Mouse (Mus musculus) lung, postnatal 0 days (tissue): ENCODE measurements at regions not wholly inside any gene's neighbourhood (a gene's known extent, or its start where the extent isn't known, plus 50 kb on each side); places are given as distances from the start of the nearest gene placed in this dataset.

Experiments used
- ATAC-seq: fragments of 200-750 bp; cut with Nextera tagmentation; 2 replicates; pipeline ENCODE4 v1.8.0; 2017; ENCODE audit warnings: moderate library complexity
- DNase-seq: peaks from one replicate; pipeline ENCODE4 v3.0.0-alpha.2; 2016; ENCODE audit warnings: low spot score
- H3K27ac ChIP-seq: fragments of 300-500 bp; sonication (generic); 2 replicates; pipeline ENCODE4 v1.5.1; 2014; ENCODE audit warnings: antibody characterized with exemption, mild to moderate bottlenecking, low read length, mixed read lengths
- H3K27me3 ChIP-seq: fragments of 300-500 bp; sonication (generic); replicated peaks from 2 replicates; pipeline ENCODE4 v1.6.1; 2014; ENCODE audit warnings: low read length, mixed read lengths; ENCODE audit not compliant: insufficient read depth
- H3K36me3 ChIP-seq: fragments of 300-500 bp; sonication (generic); 2 replicates; pipeline ENCODE4 v1.6.1; 2014; ENCODE audit warnings: low read length, mixed read lengths; ENCODE audit not compliant: insufficient read depth
- H3K4me1 ChIP-seq: fragments of 300-500 bp; sonication (generic); 2 replicates; pipeline ENCODE4 v1.6.1; 2014; ENCODE audit warnings: antibody characterized with exemption, low read depth, low read length, mixed read lengths; ENCODE audit not compliant: insufficient read depth
- H3K4me2 ChIP-seq: fragments of 300-500 bp; sonication (generic); replicated peaks from 2 replicates; pipeline ENCODE4 v1.6.1; 2014; ENCODE audit warnings: low read depth, mild to moderate bottlenecking, low read length, moderate library complexity, mixed read lengths
- H3K4me3 ChIP-seq: fragments of 300-500 bp; sonication (generic); 2 replicates; pipeline ENCODE4 v1.5.1; 2014; ENCODE audit warnings: low read depth, low read length
- H3K9ac ChIP-seq: fragments of 300-500 bp; sonication (generic); replicated peaks from 2 replicates; pipeline ENCODE4 v1.6.1; 2014; ENCODE audit warnings: low read depth, mild to moderate bottlenecking
- H3K9me3 ChIP-seq: fragments of 300-500 bp; sonication (generic); 2 replicates; pipeline ENCODE4 v1.6.1; 2016; ENCODE audit warnings: low read length, mixed read lengths
- CTCF ChIP-seq: IDR thresholded peaks from 2 replicates; pipeline ENCODE4 v1.5.1; 2016; ENCODE audit warnings: antibody characterized with exemption, mild to moderate bottlenecking
- EP300 ChIP-seq: IDR thresholded peaks from 2 replicates; pipeline ENCODE4 v1.6.1; 2016; ENCODE audit warnings: antibody characterized with exemption, mild to moderate bottlenecking, control low read depth
- WGBS: fragments of 180-500 bp; shearing (Covaris S2); extraction: QIAGEN DNeasy Blood & Tissue Kit; methylation state at CpG from one replicate; pipeline ENCODE4 v1.1.7; 2014; 5-methylcytosine and 5-hydroxymethylcytosine counted together

DNA sequence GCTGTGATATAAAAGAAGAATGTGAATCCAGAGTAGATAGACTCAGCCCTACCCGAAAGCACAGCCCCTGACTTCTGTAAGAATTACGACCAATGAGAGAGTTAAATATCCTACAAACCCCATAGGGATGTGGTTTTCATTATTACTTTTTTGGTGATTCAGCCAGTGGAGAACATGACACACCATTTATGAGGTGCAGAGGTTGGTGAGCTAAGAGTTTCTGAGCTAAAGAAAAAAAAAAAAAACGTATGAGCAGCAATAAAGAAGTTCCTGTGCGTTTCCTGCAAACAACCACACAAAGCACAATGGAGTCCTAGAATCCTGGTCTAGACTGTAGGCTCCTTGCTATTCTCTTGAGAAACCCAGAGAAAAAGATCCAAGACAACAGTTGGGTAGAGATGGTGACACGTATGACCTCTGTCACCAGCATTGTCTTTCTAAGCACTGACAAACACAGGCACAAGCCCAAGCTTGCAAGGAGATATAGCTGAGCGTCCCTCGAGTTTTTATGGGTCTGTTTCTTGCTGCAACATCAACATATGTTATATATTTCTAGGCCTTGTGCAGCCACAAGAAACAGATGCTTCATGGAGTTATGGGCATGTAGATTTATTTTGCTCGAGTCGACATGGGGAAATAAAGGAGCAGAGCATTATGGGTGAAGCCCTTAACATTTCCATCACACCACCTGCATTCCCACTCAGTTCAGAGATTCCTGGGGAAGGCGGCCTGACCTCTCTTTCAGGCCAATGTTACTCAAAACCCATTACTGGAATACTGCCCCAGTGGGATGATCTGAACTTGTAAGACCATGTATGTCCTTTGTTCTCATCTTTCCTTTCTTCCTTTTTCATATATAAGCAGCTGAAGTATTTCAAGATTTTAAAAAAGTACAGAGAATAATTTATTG lies 263.1 kb upstream of the Lyplal1 start:
- 86% methylated on average over 10 of the region's 10 CpGs for WGBS
- Histone ChIP-seq H3K4me1 (no peaks in the 10 kb centered on the region), H3K36me3 (no peaks in the 10 kb centered on the region), H3K9ac (no peak overlapping the region), H3K4me2 (no peak overlapping the region), H3K27ac (no peak overlapping the region), H3K9me3 (no peaks in the 10 kb centered on the region), H3K4me3 (no peak overlapping the region), H3K27me3 (no peaks in the 10 kb centered on the region)
- ATAC-seq (no peak), DNase-seq (no peak)
- no peak for TF ChIP-seq CTCF
- TF ChIP-seq EP300 = no peak

DNA sequence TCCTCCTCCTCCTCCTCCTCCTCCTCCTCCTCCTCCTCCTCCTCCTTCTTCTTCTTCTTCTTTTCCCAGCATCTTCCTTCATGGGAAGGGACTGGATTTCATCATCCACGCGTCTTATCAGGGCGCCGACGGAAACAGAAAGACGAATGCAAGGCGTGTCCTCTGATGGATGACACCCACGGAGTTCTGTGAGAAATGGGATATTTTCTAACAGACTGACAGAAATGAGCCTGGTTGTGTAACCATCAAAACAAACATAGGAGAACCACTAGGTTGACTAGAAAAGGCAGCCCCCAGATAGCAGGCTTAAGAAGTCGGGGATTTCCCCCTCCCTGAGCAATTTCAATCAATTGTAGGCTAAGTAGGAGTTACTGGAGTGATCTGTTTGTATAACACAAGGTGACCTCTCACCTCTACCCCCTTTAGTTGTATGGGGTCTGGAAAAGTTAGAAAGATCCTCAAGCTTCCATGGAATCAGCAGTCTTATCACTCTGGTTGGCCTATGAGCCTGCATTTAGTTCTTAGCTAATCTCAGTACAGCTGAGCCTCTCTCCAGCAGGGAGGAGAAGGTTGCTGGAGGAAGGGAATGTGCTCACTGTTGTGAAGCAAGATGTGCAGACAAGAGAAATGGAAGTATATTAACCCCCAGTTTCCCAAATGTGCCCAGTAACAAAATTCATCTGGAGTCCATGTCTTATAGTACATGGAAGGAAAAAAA lies 260.0 kb upstream of the Lyplal1 start:
- TF ChIP-seq CTCF (no peak), EP300 (no peak)
- Histone ChIP-seq H3K4me3 (no peak overlapping the region), H3K4me1 (no peaks in the 10 kb centered on the region), H3K9me3 (no peaks in the 10 kb centered on the region), H3K4me2 (no peak overlapping the region), H3K27ac (no peak overlapping the region), H3K27me3 (no peaks in the 10 kb centered on the region), H3K36me3 (no peaks in the 10 kb centered on the region), H3K9ac (no peak overlapping the region)
- ATAC-seq (peak; percentile 52), DNase-seq (peak; percentile 55)
- whole genome bisulfite sequencing = 52% methylated on average over 7 of the region's 9 CpGs

DNA sequence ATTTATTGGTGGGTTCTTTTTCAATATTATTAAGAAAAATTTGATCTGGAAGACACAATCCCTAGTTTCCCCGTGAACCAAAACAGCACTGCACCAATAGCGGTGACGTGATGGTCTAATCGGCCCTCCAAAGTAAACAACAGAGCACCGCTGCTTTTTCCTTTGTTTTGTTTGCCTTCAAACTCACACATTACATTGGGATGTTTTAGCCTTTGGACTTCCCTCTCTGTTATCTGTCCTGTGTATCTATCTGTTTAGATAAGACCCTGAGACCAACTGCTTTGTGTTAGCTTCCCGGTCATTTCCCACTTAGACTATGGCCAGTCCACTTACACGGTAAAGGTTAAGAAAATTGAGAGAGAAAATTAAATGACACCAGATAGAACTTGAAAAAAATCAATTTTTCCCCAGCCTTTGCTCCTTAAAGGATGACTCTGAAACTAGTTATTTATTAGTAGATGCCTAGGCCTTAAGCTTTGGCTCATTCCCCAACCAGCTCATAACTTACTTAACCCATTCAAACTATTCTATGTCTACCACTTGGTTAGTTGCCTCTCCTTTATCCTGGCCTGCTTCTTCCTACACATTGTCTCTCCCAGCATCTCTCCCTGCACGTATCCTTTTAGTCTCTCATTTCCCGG lies 257.0 kb upstream of the Lyplal1 start:
- Histone ChIP-seq H3K4me3 (no peak overlapping the region), H3K27me3 (no peaks in the 10 kb centered on the region), H3K36me3 (no peaks in the 10 kb centered on the region), H3K9me3 (0 out of 2 replicates have a peak, but pooled peaks cover 3% of the 10 kb centered on the region), H3K27ac (no peak overlapping the region), H3K4me2 (no peak overlapping the region), H3K4me1 (no peaks in the 10 kb centered on the region), H3K9ac (no peak overlapping the region)
- no peak for TF ChIP-seq EP300
- TF ChIP-seq CTCF = no peak
- DNase-seq (peak; percentile 18), ATAC-seq (no peak)
- 41% methylated on average over 9 of the region's 9 CpGs for WGBS

- Histone ChIP-seq H3K9ac (no peak overlapping the region), H3K27ac (no peak overlapping the region), H3K4me3 (no peak overlapping the region), H3K27me3 (no peaks in the 10 kb centered on the region), H3K4me2 (no peak overlapping the region), H3K9me3 (0 out of 2 replicates have a peak, but pooled peaks cover 3% of the 10 kb centered on the region), H3K4me1 (no peaks in the 10 kb centered on the region), H3K36me3 (no peaks in the 10 kb centered on the region)
- DNase-seq = no peak
- WGBS = 52% methylated on average over 4 of the region's 4 CpGs
- no peak for ATAC-seq
- TF ChIP-seq EP300 = no peak
- TF ChIP-seq CTCF = no peak
Observed at GRCm38 (mm10) chr1:186373386-186373785, 256.3 kb upstream of the Lyplal1 start.

DNA sequence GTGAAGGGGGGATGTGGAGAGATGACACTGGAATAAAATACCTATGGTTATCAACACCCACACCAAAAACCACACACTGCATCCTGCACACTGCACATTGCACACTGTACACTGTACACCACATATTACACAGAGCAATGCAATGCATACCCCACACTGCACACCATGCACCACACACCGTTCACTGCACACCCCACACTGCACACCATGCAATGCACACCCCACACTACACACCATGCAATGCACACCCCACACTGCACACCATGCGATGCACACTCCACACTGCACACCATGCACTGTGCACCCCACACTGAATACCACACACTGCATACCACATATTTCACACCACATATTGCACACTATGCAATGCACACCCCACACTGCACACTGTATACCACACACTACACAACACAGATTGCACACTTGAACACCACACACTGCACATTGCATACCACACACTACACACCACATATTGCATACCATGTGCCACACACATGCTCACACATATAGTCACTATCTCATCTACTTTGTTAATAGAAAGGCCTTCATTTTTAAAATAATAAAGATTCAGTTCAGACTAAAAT lies 255.8 kb upstream of the Lyplal1 start:
- WGBS = 95% methylated on average over 2 of the region's 2 CpGs

GRCm38 (mm10) chr1:186363356-186363755 lies 246.2 kb upstream of the Lyplal1 start:
- Histone ChIP-seq H3K36me3 (no peaks in the 10 kb centered on the region), H3K4me1 (0 out of 2 replicates have a peak, but pooled peaks cover 1% of the 10 kb centered on the region), H3K27me3 (no peaks in the 10 kb centered on the region), H3K4me2 (no peak overlapping the region), H3K9me3 (no peaks in the 10 kb centered on the region), H3K4me3 (no peak overlapping the region), H3K27ac (no peak overlapping the region), H3K9ac (no peak overlapping the region)
- no peak for ATAC-seq
- TF ChIP-seq CTCF (no peak), EP300 (no peak)
- no peak for DNase-seq
- WGBS = 71% methylated on average over 4 of the region's 4 CpGs

More for the DNA sequence above, 255.8 kb upstream of the Lyplal1 start:
- Histone ChIP-seq H3K4me2 (no peak overlapping the region), H3K9me3 (0 out of 2 replicates have a peak, but pooled peaks cover 3% of the 10 kb centered on the region), H3K27me3 (no peaks in the 10 kb centered on the region), H3K36me3 (no peaks in the 10 kb centered on the region), H3K9ac (no peak overlapping the region), H3K4me1 (no peaks in the 10 kb centered on the region), H3K4me3 (no peak overlapping the region), H3K27ac (no peak overlapping the region)
- TF ChIP-seq EP300 (no peak), CTCF (no peak)
- ATAC-seq (no peak), DNase-seq (no peak)
